In genomic region chr1:58445861-58446260, GRCm38 (mm10) we compare ENCODE assay signal across 8 mouse cellular contexts. TPM values are rescaled to one million over a fixed set of nuclear protein-coding genes. Genes with fewer than 3 reads are reported as not detected.
DNase-seq lines count a peak whose midpoint lies in the region; ATAC-seq and TF ChIP-seq lines count a peak whose summit lies in the region.

No protein-coding gene starts in this region.

- no peak for DNase-seq in heart, adult 2 months
- no peak for DNase-seq in heart, postnatal 25 days (ENCODE audit: low spot score)
- peak; percentile 45 for DNase-seq in CD4-positive helper T cell, adult 2 months (ENCODE audit: low read depth, low spot score)
- no peak for DNase-seq in adrenal gland, adult 2 months
- DNase-seq in gastrocnemius, postnatal 36 days: no peak
- DNase-seq in frontal cortex, adult 2 months (ENCODE audit: extremely low spot score in 1 of 2, low spot score in 1 of 2): no peak

- no peak for TF ChIP-seq EP300 in heart, adult 2 months (IDR thresholded peaks at IDR 0.05; ENCODE audit: insufficient read depth, low read depth, low read length)

- intact Hi-C loops in heart, adult 2 months (cut with DNase I): loop anchor here (1.0 to 2.0 kb wide), 2 partner anchors 23 to 53 kb away; no protein-coding TSS in a partner anchor
- intact Hi-C loops in heart, postnatal 25 days (cut with DNase I): no loop called here
- intact Hi-C loops in gastrocnemius, postnatal 36 days (cut with DNase I): no loop called here

- peak; percentile 23; the same call in 1 of the 2 replicates for ATAC-seq in forebrain, embryonic 15.5 days (replicated peaks)

- H3K27ac ChIP-seq in heart, adult 2 months: peak overlapping the region; percentile 80
- H3K27ac ChIP-seq in forebrain, embryonic 15.5 days (replicated peaks): peak overlapping the region; percentile 94
- H3K27ac ChIP-seq in macrophage: peak overlapping the region; percentile 77

- no peaks in the 10 kb centered on the region for H3K27me3 ChIP-seq in heart, adult 2 months (ENCODE audit: control insufficient read depth, insufficient read depth, low read length)
- no peaks in the 10 kb centered on the region for H3K27me3 ChIP-seq in forebrain, embryonic 15.5 days

- H3K4me1 ChIP-seq in heart, adult 2 months (ENCODE audit: control insufficient read depth, insufficient read depth, low read length): peaks cover 2% of the 10 kb centered on the region
- H3K4me1 ChIP-seq in forebrain, embryonic 15.5 days: peaks cover 32% of the 10 kb centered on the region

- H3K4me2 ChIP-seq in forebrain, embryonic 15.5 days (replicated peaks): peak overlapping the region; percentile 69

- H3K9me3 ChIP-seq in forebrain, embryonic 15.5 days: no peaks in the 10 kb centered on the region

- no peak for TF ChIP-seq CTCF in heart, adult 2 months (IDR thresholded peaks at IDR 0.05)

- peak overlapping the region; percentile 76 for H3K4me3 ChIP-seq in heart, adult 2 months
- H3K4me3 ChIP-seq in forebrain, embryonic 15.5 days: peak overlapping the region; percentile 70
- peak overlapping the region; percentile 86 for H3K4me3 ChIP-seq in macrophage (ENCODE audit: inconsistent target)

- TF ChIP-seq POLR2A in heart, adult 2 months (IDR thresholded peaks at IDR 0.05; ENCODE audit: insufficient read depth, low read depth, low read length): no peak

- peak overlapping the region; percentile 63 for H3K9ac ChIP-seq in heart, adult 2 months (ENCODE audit: low read depth, low read length)
- peak overlapping the region; percentile 75 for H3K9ac ChIP-seq in forebrain, embryonic 15.5 days (replicated peaks)

- WGBS in heart, adult 2 months: 4% methylated on average over 11 of the region's 11 CpGs
- WGBS in forebrain, embryonic 15.5 days: 3% methylated on average over 11 of the region's 11 CpGs
- 1% methylated on average over 11 of the region's 11 CpGs for WGBS in macrophage (ENCODE audit: missing documents)

- peaks cover 1% of the 10 kb centered on the region; the same call in 1 of the 2 replicates for H3K79me2 ChIP-seq in heart, adult 2 months (replicated peaks; ENCODE audit: control insufficient read depth, insufficient read depth, low read length)
- peaks cover 49% of the 10 kb centered on the region for H3K79me2 ChIP-seq in macrophage (ENCODE audit: inconsistent target)

- H3K36me3 ChIP-seq in heart, adult 2 months (ENCODE audit: control insufficient read depth, insufficient read depth, low read length): no peaks in the 10 kb centered on the region; the same call in 1 of the 2 replicates
- peaks cover 23% of the 10 kb centered on the region for H3K36me3 ChIP-seq in forebrain, embryonic 15.5 days
- H3K36me3 ChIP-seq in macrophage (ENCODE audit: inconsistent target): peaks cover 12% of the 10 kb centered on the region; the same call in 1 of the 2 replicates

RNA-seq across cellular contexts. Expression of gene Ppil3, which starts 0.6 kb away (rescaled TPM):
- 10 to 100 TPM; 17.5 to 19.6 TPM for total RNA-seq in heart, adult 2 months (2021)
- 18.3 and 23.2 TPM in 2 replicates for polyA plus RNA-seq in heart, adult 2 months (2012; rRNA removed)
- total RNA-seq in heart, postnatal 25 days (2021): 10 to 100 TPM; 17.5 to 19.3 TPM
- polyA plus RNA-seq in forebrain, embryonic 15.5 days (2015; fragmentation: Nextera tagmentation; extraction: Ambion mirVana): 49.2 and 53.0 TPM in 2 replicates
- total RNA-seq in macrophage (2018; cell fraction: chromatin; rRNA removed): 10 to 100 TPM in 21 of 26 experiments, 1 to 10 TPM in 5; 4.1 to 45.4 (median 23.8) TPM
- 10 to 100 TPM; 19.2 to 44.9 (median 32.2) TPM for total RNA-seq in macrophage (2018; cell fraction: cytosol; rRNA removed)
- total RNA-seq in macrophage (2018; cell fraction: nucleus; rRNA removed): 10 to 100 TPM in 21 of 26 experiments, 1 to 10 TPM in 5; 6.3 to 44.6 (median 16.7) TPM
- polyA plus RNA-seq in macrophage (2018): 25.5 to 49.0 TPM (median 45.3 TPM) in 3 replicates
- total RNA-seq in adrenal gland, adult 2 months (2021): 10 to 100 TPM; 27.1 to 34.5 TPM
- 10.0 and 10.7 TPM in 2 replicates for polyA plus RNA-seq in adrenal gland, adult 2 months (2012; rRNA removed)
- 10 to 100 TPM; 14.8 to 14.9 TPM for total RNA-seq in gastrocnemius, postnatal 36 days (2021)
- polyA plus RNA-seq in frontal cortex, adult 2 months (2012; rRNA removed): 28.7 and 30.7 TPM in 2 replicates

RNA-seq across cellular contexts. Expression of gene Nif3l1, which starts 0.9 kb away (rescaled TPM):
- 1 to 10 TPM; 9.1 to 9.4 TPM for total RNA-seq in heart, adult 2 months (2021)
- 14.5 and 25.7 TPM in 2 replicates for polyA plus RNA-seq in heart, adult 2 months (2012; rRNA removed)
- 10 to 100 TPM; 12.1 to 14.2 TPM for total RNA-seq in heart, postnatal 25 days (2021)
- 63.4 and 65.4 TPM in 2 replicates for polyA plus RNA-seq in forebrain, embryonic 15.5 days (2015; fragmentation: Nextera tagmentation; extraction: Ambion mirVana)
- 10 to 100 TPM in 11 of 26 experiments, 1 to 10 TPM in 15; 3.2 to 22.1 (median 8.9) TPM for total RNA-seq in macrophage (2018; cell fraction: chromatin; rRNA removed)
- 10 to 100 TPM in 13 of 26 experiments, 1 to 10 TPM in 13; 6.0 to 14.4 (median 10.1) TPM for total RNA-seq in macrophage (2018; cell fraction: cytosol; rRNA removed)
- total RNA-seq in macrophage (2018; cell fraction: nucleus; rRNA removed): 10 to 100 TPM in 10 of 26 experiments, 1 to 10 TPM in 16; 3.1 to 20.1 (median 7.6) TPM
- 9.8 to 16.5 TPM (median 10.5 TPM) in 3 replicates for polyA plus RNA-seq in macrophage (2018)
- 10 to 100 TPM; 21.6 to 21.7 TPM for total RNA-seq in adrenal gland, adult 2 months (2021)
- 11.1 and 12.2 TPM in 2 replicates for polyA plus RNA-seq in adrenal gland, adult 2 months (2012; rRNA removed)
- total RNA-seq in gastrocnemius, postnatal 36 days (2021): 1 to 10 TPM; 6.9 to 9.5 TPM
- 19.3 and 25.4 TPM in 2 replicates for polyA plus RNA-seq in frontal cortex, adult 2 months (2012; rRNA removed)

RNA-seq across cellular contexts. Expression of gene Clk1, which starts 22.0 kb away (rescaled TPM):
- total RNA-seq in heart, adult 2 months (2021): 10 to 100 TPM; 50.2 to 50.4 TPM
- polyA plus RNA-seq in heart, adult 2 months (2012; rRNA removed): 43.3 and 82.3 TPM in 2 replicates
- 10 to 100 TPM; 53.1 to 59.9 TPM for total RNA-seq in heart, postnatal 25 days (2021)
- polyA plus RNA-seq in forebrain, embryonic 15.5 days (2015; fragmentation: Nextera tagmentation; extraction: Ambion mirVana): 181 and 182 TPM in 2 replicates
- total RNA-seq in macrophage (2018; cell fraction: chromatin; rRNA removed): 1,000 to 10,000 TPM in 8 of 26 experiments, 100 to 1,000 TPM in 18; 378 to 1,983 (median 827) TPM
- total RNA-seq in macrophage (2018; cell fraction: cytosol; rRNA removed): 10 to 100 TPM; 18.4 to 89.4 (median 44.7) TPM
- 1,000 to 10,000 TPM in 2 of 26 experiments, 100 to 1,000 TPM in 24; 228 to 1,112 (median 487) TPM for total RNA-seq in macrophage (2018; cell fraction: nucleus; rRNA removed)
- 48.7 to 99.4 TPM (median 98.6 TPM) in 3 replicates for polyA plus RNA-seq in macrophage (2018)
- 100 to 1,000 TPM; 120 to 159 TPM for total RNA-seq in adrenal gland, adult 2 months (2021)
- polyA plus RNA-seq in adrenal gland, adult 2 months (2012; rRNA removed): 9.9 and 10.7 TPM in 2 replicates
- total RNA-seq in gastrocnemius, postnatal 36 days (2021): 10 to 100 TPM; 30.6 to 38.9 TPM
- polyA plus RNA-seq in frontal cortex, adult 2 months (2012; rRNA removed): 314 and 321 TPM in 2 replicates

RNA-seq across cellular contexts. Expression of gene Bzw1, which starts 53.2 kb away (rescaled TPM):
- total RNA-seq in heart, adult 2 months (2021): 10 to 100 TPM; 62.6 to 70.7 TPM
- 14.5 and 28.6 TPM in 2 replicates for polyA plus RNA-seq in heart, adult 2 months (2012; rRNA removed)
- 10 to 100 TPM; 62.7 to 75.9 TPM for total RNA-seq in heart, postnatal 25 days (2021)
- 381 and 396 TPM in 2 replicates for polyA plus RNA-seq in forebrain, embryonic 15.5 days (2015; fragmentation: Nextera tagmentation; extraction: Ambion mirVana)
- 10 to 100 TPM; 23.0 to 74.1 (median 38.3) TPM for total RNA-seq in macrophage (2018; cell fraction: chromatin; rRNA removed)
- 100 to 1,000 TPM; 110 to 168 (median 134) TPM for total RNA-seq in macrophage (2018; cell fraction: cytosol; rRNA removed)
- 100 to 1,000 TPM in 2 of 26 experiments, 10 to 100 TPM in 24; 46.4 to 125 (median 65.3) TPM for total RNA-seq in macrophage (2018; cell fraction: nucleus; rRNA removed)
- polyA plus RNA-seq in macrophage (2018): 103 to 172 TPM (median 110 TPM) in 3 replicates
- total RNA-seq in adrenal gland, adult 2 months (2021): 100 to 1,000 TPM; 125 to 134 TPM
- polyA plus RNA-seq in adrenal gland, adult 2 months (2012; rRNA removed): 5.6 and 7.5 TPM in 2 replicates
- total RNA-seq in gastrocnemius, postnatal 36 days (2021): 10 to 100 TPM; 36.8 to 43.1 TPM
- 84.7 and 86.0 TPM in 2 replicates for polyA plus RNA-seq in frontal cortex, adult 2 months (2012; rRNA removed)

RNA-seq across cellular contexts. Expression of gene Orc2, which starts 59.0 kb away (rescaled TPM):
- total RNA-seq in heart, adult 2 months (2021): 10 to 100 TPM in 1 of 2 experiments, 1 to 10 TPM in 1; 8.8 to 10.2 TPM
- polyA plus RNA-seq in heart, adult 2 months (2012; rRNA removed): 4.0 and 5.4 TPM in 2 replicates
- total RNA-seq in heart, postnatal 25 days (2021): 1 to 10 TPM; 9.3 to 9.6 TPM
- 30.5 and 32.9 TPM in 2 replicates for polyA plus RNA-seq in forebrain, embryonic 15.5 days (2015; fragmentation: Nextera tagmentation; extraction: Ambion mirVana)
- 10 to 100 TPM in 24 of 26 experiments, 1 to 10 TPM in 2; 8.0 to 72.6 (median 29.9) TPM for total RNA-seq in macrophage (2018; cell fraction: chromatin; rRNA removed)
- total RNA-seq in macrophage (2018; cell fraction: cytosol; rRNA removed): 10 to 100 TPM; 10.0 to 21.4 (median 16.9) TPM
- total RNA-seq in macrophage (2018; cell fraction: nucleus; rRNA removed): 10 to 100 TPM in 16 of 26 experiments, 1 to 10 TPM in 10; 5.2 to 73.3 (median 16.4) TPM
- polyA plus RNA-seq in macrophage (2018): 16.3 to 31.3 TPM (median 19.8 TPM) in 3 replicates
- total RNA-seq in adrenal gland, adult 2 months (2021): 10 to 100 TPM; 18.0 to 23.7 TPM
- polyA plus RNA-seq in adrenal gland, adult 2 months (2012; rRNA removed): 9.8 and 16.2 TPM in 2 replicates
- 10 to 100 TPM in 1 of 2 experiments, 1 to 10 TPM in 1; 9.1 to 11.5 TPM for total RNA-seq in gastrocnemius, postnatal 36 days (2021)
- polyA plus RNA-seq in frontal cortex, adult 2 months (2012; rRNA removed): 21.1 and 25.8 TPM in 2 replicates
